Mouse (Mus musculus) forebrain, postnatal 0 days (tissue): ENCODE measurements at regions not wholly inside any gene's neighbourhood (a gene's known extent, or its start where the extent isn't known, plus 50 kb on each side); places are given as distances from the start of the nearest gene placed in this dataset.

Experiments
- ATAC-seq: fragments of 200-750 bp; cut with Nextera tagmentation; 2 replicates; pipeline ENCODE4 v1.8.0; 2017; ENCODE audit warnings: mild to moderate bottlenecking, moderate library complexity
- DNase-seq: peaks from one replicate; pipeline ENCODE4 v3.0.0-alpha.2; 2015
- H3K27ac ChIP-seq: fragments of 300-500 bp; sonication (generic); 2 replicates; pipeline ENCODE4 v1.5.1; 2014; ENCODE audit warnings: low read depth, mild to moderate bottlenecking, antibody characterized with exemption, low read length, moderate library complexity, mixed read lengths
- H3K27me3 ChIP-seq: fragments of 300-500 bp; sonication (generic); 2 replicates; pipeline ENCODE4 v1.6.1; 2014; ENCODE audit warnings: mild to moderate bottlenecking, low read length, mixed read lengths; ENCODE audit not compliant: insufficient read depth
- H3K36me3 ChIP-seq: fragments of 300-500 bp; sonication (generic); 2 replicates; pipeline ENCODE4 v1.6.1; 2014; ENCODE audit warnings: mild to moderate bottlenecking, moderate library complexity; ENCODE audit not compliant: insufficient read depth
- H3K4me1 ChIP-seq: fragments of 300-500 bp; sonication (generic); 2 replicates; pipeline ENCODE4 v1.6.1; 2014; ENCODE audit warnings: antibody characterized with exemption; ENCODE audit not compliant: insufficient read depth
- H3K4me2 ChIP-seq: fragments of 300-500 bp; sonication (generic); 2 replicates; pipeline ENCODE4 v1.6.1; 2014; ENCODE audit warnings: low read depth, mild to moderate bottlenecking, moderate library complexity
- H3K4me3 ChIP-seq: fragments of 300-500 bp; sonication (generic); 2 replicates; pipeline ENCODE4 v1.5.1; 2014; ENCODE audit warnings: low read depth, low read length, mixed read lengths
- H3K9ac ChIP-seq: fragments of 300-500 bp; sonication (generic); 2 replicates; pipeline ENCODE4 v1.6.1; 2014; ENCODE audit warnings: mild to moderate bottlenecking
- H3K9me3 ChIP-seq: fragments of 300-500 bp; sonication (generic); 2 replicates; pipeline ENCODE4 v1.6.1; 2016; ENCODE audit warnings: low read length
- CTCF ChIP-seq: sonication (generic); IDR thresholded peaks from 2 replicates; pipeline ENCODE4 v1.5.1; 2016; ENCODE audit warnings: antibody characterized with exemption, control low read depth, low read depth
- WGBS: fragments of 180-500 bp; shearing (Covaris S2); extraction: QIAGEN DNeasy Blood & Tissue Kit; methylation state at CpG from one replicate; pipeline ENCODE4 v1.1.7; 2014; 5-methylcytosine and 5-hydroxymethylcytosine counted together

- H3K27ac ChIP-seq: no peak overlapping the region
- peak; percentile 97 for TF ChIP-seq CTCF
- H3K27me3 ChIP-seq: peaks cover 8% of the 10 kb centered on the region; the same call in 1 of the 2 replicates
- peak overlapping the region; percentile 46 for H3K4me2 ChIP-seq
- H3K36me3 ChIP-seq: no peaks in the 10 kb centered on the region
- 8% methylated on average over 10 of the region's 10 CpGs for WGBS
- ATAC-seq: peak; percentile 90
- DNase-seq: peak; percentile 95
- H3K9me3 ChIP-seq: no peaks in the 10 kb centered on the region
- peak overlapping the region; percentile 21; the same call in 1 of the 2 replicates for H3K4me3 ChIP-seq
- H3K4me1 ChIP-seq: no peaks in the 10 kb centered on the region
- H3K9ac ChIP-seq: 0 out of 2 replicates have a peak overlapping the region, but pooled peaks have one; percentile 29
Measured at GRCm38 (mm10) chr7:68579666-68580065, 169.4 kb downstream of the Arrdc4 start.

- H3K4me3 ChIP-seq: no peak overlapping the region
- no peak for ATAC-seq
- H3K9ac ChIP-seq: no peak overlapping the region
- WGBS: 52% methylated on average over 8 of the region's 8 CpGs
- no peaks in the 10 kb centered on the region for H3K9me3 ChIP-seq
- no peak overlapping the region for H3K27ac ChIP-seq
- no peaks in the 10 kb centered on the region for H3K36me3 ChIP-seq
- H3K4me2 ChIP-seq: no peak overlapping the region
- TF ChIP-seq CTCF: no peak
- H3K4me1 ChIP-seq: no peaks in the 10 kb centered on the region
- no peak for DNase-seq
- H3K27me3 ChIP-seq: peaks cover 8% of the 10 kb centered on the region; the same call in 1 of the 2 replicates
Measured at GRCm38 (mm10) chr7:68579216-68579615, 169.8 kb downstream of the Arrdc4 start.

- ATAC-seq: no peak
- no peaks in the 10 kb centered on the region for H3K4me1 ChIP-seq
- DNase-seq: no peak
- no peak overlapping the region for H3K27ac ChIP-seq
- no peak overlapping the region for H3K4me2 ChIP-seq
- no peaks in the 10 kb centered on the region for H3K27me3 ChIP-seq
- TF ChIP-seq CTCF: no peak
- H3K4me3 ChIP-seq: no peak overlapping the region
- 39% methylated on average over 4 of the region's 4 CpGs for WGBS
- H3K36me3 ChIP-seq: no peaks in the 10 kb centered on the region
- H3K9ac ChIP-seq: no peak overlapping the region
- no peaks in the 10 kb centered on the region for H3K9me3 ChIP-seq
Measured at GRCm38 (mm10) chr7:68571315-68571714, 177.7 kb downstream of the Arrdc4 start.

- Histone ChIP-seq H3K36me3 (no peaks in the 10 kb centered on the region), H3K4me3 (no peak overlapping the region), H3K27me3 (no peaks in the 10 kb centered on the region), H3K9me3 (no peaks in the 10 kb centered on the region), H3K4me2 (no peak overlapping the region), H3K27ac (no peak overlapping the region), H3K4me1 (no peaks in the 10 kb centered on the region), H3K9ac (no peak overlapping the region)
- DNase-seq (no peak), ATAC-seq (no peak)
- TF ChIP-seq CTCF: no peak
- 80% methylated on average over 9 of the region's 9 CpGs for WGBS
Measured at GRCm38 (mm10) chr7:68568127-68568510, 180.9 kb downstream of the Arrdc4 start.

- no peak overlapping the region for H3K9ac ChIP-seq
- no peaks in the 10 kb centered on the region for H3K27me3 ChIP-seq
- H3K36me3 ChIP-seq: no peaks in the 10 kb centered on the region
- no peak overlapping the region for H3K4me3 ChIP-seq
- ATAC-seq: no peak
- no peak for DNase-seq
- no peak overlapping the region for H3K27ac ChIP-seq
- no peak for TF ChIP-seq CTCF
- no peaks in the 10 kb centered on the region for H3K9me3 ChIP-seq
- WGBS: 83% methylated on average over 3 of the region's 3 CpGs
- no peak overlapping the region for H3K4me2 ChIP-seq
- H3K4me1 ChIP-seq: no peaks in the 10 kb centered on the region
Measured at GRCm38 (mm10) chr7:68567452-68568126, 181.5 kb downstream of the Arrdc4 start.

- Histone ChIP-seq H3K27ac (no peak overlapping the region), H3K9me3 (no peaks in the 10 kb centered on the region), H3K27me3 (no peaks in the 10 kb centered on the region), H3K4me2 (no peak overlapping the region), H3K4me3 (no peak overlapping the region), H3K9ac (no peak overlapping the region), H3K36me3 (no peaks in the 10 kb centered on the region), H3K4me1 (no peaks in the 10 kb centered on the region)
- 42% methylated on average over 15 of the region's 15 CpGs for WGBS
- ATAC-seq: no peak
- DNase-seq: no peak
- TF ChIP-seq CTCF: no peak
Measured at GRCm38 (mm10) chr7:68559440-68560343, 189.3 kb downstream of the Arrdc4 start.

GRCm38 (mm10) chr7:68550330-68550729 is 198.7 kb downstream of the Arrdc4 start:
- H3K9me3 ChIP-seq: no peaks in the 10 kb centered on the region
- H3K4me1 ChIP-seq: no peaks in the 10 kb centered on the region
- no peak for TF ChIP-seq CTCF
- 49% methylated on average over 3 of the region's 3 CpGs for WGBS
- no peaks in the 10 kb centered on the region for H3K27me3 ChIP-seq
- DNase-seq (no peak), ATAC-seq (no peak)
- no peak overlapping the region for H3K27ac ChIP-seq
- no peak overlapping the region for H3K4me3 ChIP-seq
- H3K9ac ChIP-seq: no peak overlapping the region
- H3K36me3 ChIP-seq: no peaks in the 10 kb centered on the region
- H3K4me2 ChIP-seq: no peak overlapping the region
